Mouse (Mus musculus) heart, adult 10 weeks (tissue): ENCODE results near the gene Gm20075. TPM values are rescaled to one million over a fixed set of nuclear protein-coding genes. Genes with fewer than 3 reads are reported as not detected.

Experiments
- polyA plus RNA-seq: library from polyadenylated mRNA; stranded (reverse); fragments of 350-450 nt; fragmentation: Illumina TruSeq; extraction: RNeasy Lipid Tissue Mini Kit (QIAGEN cat#74804); gene quantifications from one replicate; pipeline ENCODE4 v1.2.3, GENCODE M21; 2014; ENCODE audit warnings: low read depth, low replicate concordance

The Gm20075 gene
- polyA plus RNA-seq, result 3.4 TPM

DNA sequence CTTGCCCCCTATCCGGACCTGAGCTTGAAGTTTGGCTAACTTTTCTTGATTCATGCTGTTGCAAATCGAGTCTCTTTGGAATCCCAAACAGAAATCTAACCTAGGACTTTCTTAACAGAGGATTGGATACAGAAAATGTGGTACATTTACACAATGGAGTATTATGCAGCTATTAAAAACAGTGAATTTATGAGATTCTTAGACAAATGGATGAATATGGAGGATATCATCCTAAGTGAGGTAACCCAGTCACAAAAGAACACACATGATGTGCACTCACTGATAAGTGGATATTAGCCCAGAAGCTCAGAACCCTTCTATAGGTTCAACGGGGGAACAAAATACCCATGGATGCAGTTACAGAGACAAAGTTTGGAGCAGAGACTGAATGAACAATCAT is at the start of gene Gm20075:
Gm20075 (minus strand) TSS at position 101 of the 400 bp plus-strand sequence.

DNA sequence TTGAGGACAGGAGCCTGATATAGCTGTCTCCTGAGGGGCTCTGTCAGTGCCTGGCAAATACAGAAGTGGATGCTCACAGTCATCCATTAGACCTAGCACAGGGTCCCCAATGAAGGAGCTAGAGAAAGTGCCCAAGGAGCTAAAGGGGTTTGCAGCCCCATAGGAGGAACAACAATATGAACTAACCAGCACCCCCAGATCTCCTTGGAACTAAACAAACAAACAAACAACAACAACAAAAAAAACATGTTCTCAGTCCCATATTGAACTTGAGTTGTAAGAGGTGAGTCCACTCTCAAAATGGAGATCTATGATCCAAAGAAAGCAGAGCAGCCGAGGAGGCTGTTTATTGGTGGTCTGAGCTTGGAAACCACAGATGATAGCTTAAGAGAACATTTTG is 578 bp upstream of the Gm20075 start, which contains the start of gene Gm17190:
Gm17190 (plus strand) TSS at position 301 of the 400 bp plus-strand sequence.

Other genes with a start within 250 kb of the Gm20075 start
- gene Iqgap2, start 189.5 kb downstream of the Gm20075 start, polyA plus RNA-seq, result 1.3 TPM
- not detected for gene Gm17190, start 678 bp upstream of the Gm20075 start, polyA plus RNA-seq
- gene Sv2c, start 51.2 kb upstream of the Gm20075 start, polyA plus RNA-seq, result 0.18 TPM